Mouse (Mus musculus): ENCODE data around the gene Ppih. TPM values are rescaled to one million over a fixed set of nuclear protein-coding genes. Genes with fewer than 3 reads are reported as not detected.
A peak's percentile ranks its signal among the peaks of the same experiment; 100 is the strongest.

Gene Ppih
- 10 to 100 TPM in 2 of 4 experiments, 1 to 10 TPM in 2; 7.8 to 11.9 (median 9.5) TPM for total RNA-seq (2022)

DNA sequence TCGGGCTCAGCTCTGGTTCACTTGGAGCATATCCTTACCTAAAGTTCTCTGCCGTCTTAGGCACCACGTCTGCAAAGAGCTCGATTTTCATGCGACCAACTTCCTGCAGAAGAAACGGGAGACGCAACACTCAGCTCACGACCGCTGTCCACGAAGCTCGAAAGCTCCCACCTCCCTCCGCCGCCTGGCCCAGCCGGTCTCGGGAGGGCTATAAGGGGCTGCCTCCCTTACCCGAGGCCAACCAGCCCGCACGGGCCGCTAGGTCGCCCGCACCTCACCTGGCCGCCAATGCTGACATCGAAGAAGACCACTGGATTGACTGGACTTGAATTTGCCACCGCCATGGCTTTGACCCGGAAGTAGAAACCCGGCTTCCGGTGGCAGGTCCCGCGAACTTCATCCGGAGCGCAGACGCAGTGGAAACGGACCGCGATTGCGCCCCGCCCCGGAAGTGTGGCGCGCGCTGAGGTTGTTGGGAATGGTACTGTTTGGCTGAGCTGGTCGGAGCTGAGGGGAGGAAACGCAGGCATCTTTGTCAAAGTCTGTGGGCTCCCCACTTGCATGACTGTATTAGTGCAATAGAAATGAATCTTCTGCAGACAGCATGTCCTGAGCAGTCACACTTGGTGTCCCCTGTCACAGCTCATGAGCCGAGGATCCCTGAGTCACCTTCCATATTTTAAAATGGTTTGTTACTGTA is at the start of gene Ppih:
Ppih (minus strand) TSS at position 416 of the 700 bp plus-strand sequence.
- peak; percentile 96 for DNase-seq (ENCODE audit: low spot score)

DNA sequence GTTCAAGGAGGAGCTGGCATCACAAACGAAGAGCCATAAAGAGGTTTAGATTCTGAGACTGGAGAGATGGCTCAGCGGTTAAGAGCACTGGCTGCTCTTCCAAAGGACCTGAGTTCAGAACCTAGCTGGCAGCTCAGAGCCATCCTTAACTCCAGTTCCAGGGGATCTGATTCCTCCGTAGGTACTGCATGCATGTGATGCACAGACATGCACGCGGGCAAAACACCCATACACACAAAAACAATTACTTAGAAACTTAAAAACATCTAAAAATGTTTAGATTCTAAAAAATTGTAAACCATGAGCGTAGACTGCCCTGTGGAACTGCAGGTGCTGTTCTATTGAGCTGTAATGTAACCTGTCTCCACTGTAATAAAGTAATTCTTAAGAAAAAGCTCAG is 49.1 kb upstream of the Ppih start:
- no peak for DNase-seq (ENCODE audit: low spot score)

DNA sequence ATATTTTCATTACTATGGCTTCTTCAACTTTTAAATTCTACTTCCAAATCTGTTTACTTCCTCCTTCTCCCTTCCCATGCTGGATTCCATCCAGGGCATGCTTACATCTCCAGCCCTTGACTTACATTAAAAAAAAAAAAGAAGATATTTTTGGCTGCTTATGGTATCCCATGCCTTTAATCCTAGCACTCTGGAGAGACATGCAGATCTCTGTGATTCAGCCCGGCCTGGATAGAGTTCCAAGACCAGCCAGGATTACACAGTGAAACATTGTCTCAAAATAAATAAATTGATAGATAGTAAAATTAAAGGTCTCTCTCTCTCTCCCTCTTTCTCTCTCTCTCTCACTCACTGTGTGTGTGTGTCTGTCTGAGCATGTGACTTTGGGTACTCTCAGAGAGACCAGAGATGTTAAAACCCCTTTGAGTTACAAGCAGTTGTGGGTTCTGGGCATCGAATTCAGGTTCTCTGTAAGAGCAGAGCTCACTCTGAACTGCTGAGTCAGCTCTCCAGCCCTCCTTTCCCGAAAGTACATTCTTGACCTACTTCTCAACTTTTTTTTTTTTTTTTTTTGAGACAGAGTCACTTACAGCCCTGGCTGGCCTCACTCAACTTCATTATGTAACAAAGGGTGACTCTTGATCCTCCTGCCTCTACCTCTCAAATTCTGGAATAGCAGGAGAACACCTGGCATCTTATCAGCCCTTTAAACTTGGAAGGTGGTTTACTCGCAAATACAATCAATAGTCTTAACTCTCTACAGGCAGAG is 46.6 kb upstream of the Ppih start:
- no peak for DNase-seq (ENCODE audit: low spot score)

DNA sequence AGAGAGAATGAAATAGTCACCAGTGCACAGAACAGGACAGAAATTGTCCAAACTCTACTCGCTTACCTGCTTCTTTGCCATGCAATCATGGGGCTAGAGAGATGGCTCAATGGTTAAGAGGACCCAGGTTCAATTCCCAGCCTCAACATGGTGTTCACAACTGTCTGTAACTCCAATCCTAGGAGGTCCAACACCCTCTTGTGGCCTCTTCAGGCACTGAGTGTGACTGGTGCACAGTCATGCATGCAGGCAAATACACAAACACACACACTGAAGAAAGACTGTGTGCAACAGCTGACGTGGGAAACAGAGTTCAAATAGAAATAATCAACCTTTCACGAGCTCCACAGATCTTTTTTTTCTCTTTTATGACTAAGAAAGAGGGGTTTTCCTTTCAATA is 41.9 kb upstream of the Ppih start:
- no peak for DNase-seq (ENCODE audit: low spot score)

DNA sequence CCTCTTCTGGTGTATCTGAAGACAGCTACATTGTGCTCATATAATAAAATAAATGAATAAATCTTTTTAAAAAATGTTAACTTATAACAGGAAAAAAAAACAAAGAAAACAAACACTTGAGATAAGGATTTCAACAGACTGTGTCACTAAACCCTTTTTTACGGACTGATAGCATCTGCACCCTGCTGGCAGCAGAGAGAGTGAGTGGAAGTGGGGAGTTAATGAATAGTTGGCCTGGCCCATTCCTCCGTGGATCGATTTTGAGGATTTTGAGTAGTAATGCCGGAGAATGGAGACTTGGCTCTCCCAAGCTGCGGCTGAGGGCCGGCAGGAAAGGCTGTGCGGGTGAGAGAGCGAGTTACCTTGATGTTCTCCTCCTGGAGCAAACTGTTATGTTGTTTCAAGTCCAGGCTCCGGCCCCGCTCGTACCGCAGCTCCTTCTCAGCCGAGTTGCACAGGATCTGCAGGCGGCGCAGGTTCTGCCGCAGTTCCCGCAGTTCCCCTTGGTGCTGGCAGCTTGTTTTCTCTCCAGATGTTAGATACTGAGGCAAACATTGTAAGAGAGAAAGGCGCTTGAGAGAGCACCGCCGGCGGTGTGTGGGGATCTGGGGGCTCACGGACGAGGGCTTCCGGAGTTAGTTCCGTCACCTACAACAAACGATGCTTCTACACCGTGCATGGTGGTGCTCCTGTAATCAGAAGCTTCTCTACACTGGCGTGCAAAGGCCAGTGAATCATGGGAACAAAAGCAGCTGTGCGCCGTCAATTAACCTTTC is 39.0 kb upstream of the Ppih start:
- no peak for DNase-seq (ENCODE audit: low spot score)

DNA sequence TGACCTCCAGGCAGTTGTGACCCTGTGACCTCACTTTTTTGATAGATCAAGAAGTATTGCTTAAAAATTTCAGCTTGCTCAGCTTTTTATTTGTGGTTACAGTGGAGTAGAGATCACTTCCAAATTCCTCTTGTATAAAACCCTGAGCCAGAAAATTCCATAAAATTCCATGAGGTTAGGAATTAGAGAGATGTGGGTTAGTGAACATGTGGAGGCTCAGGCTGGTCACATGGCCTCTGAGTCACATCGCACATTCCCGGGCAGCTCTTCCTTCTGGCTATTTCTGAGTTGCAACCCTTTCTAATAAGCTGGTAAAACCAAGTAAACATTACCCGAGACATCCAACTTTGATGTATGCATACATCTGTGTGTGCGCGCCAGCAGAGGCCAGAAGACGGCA is 25.2 kb upstream of the Ppih start:
- no peak for DNase-seq (ENCODE audit: low spot score)

DNA sequence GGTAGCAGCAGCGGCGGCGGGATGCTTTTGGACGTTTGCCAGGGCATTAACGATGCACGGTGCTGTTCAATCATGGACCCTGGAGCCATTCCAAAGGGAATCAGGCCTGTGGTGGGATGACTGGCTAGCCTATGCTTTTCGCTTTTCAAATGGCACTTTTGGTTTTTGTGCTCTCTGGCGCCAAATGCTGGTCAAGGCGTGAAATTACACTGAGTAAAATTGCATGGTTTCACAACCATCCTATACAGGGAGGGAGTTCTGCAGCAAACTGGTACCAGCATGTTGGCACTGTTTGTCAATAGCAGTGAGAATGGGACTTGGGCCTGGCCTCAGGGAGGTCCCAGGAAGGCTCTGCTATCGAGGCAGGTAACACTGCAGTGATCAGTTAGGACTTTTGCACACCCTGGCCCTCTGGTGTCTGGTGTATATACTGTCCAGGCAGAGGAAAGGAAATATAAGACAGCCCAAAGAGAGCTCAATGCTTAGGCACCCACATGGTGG is 18.6 kb upstream of the Ppih start:
- peak; percentile 13 for DNase-seq (ENCODE audit: low spot score)

DNA sequence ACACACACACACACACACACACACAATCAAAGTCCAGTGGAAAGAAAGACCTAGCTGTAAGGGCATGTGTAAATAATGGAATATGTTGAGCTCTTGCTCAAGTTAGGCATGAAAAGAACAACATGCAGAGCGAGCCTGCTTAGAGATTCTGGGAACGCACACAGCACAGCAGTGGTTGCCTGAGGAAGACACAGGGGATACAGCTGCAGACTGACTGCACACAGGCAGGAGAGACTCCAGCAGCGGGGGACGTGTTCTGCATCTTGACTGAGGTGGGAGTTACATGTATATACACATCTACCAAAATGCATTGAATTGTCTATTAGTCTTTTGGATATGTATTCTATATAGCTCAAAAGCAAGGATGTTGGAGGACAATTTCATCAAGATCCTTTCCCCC is 18.1 kb upstream of the Ppih start:
- no peak for DNase-seq (ENCODE audit: low spot score)

DNA sequence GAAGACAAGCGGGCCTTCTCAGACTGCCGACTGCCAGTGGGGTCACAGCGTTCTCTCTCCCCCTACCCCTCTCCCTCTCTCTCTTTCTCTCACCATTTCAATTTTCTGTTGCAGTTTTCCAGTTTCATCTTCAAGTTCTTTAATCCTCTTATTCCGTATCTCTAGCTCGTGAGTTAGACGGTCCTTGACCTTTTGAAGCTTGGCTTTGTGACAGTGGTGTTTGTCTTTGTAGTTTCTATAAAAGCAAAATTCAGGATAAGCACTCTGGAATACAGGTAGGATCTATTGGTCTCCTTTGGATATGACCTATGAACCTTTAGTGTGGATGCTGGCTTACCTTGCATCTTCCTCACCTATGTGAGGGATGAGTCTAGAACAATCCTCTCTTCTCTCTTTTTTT is 13.1 kb upstream of the Ppih start:
- DNase-seq (ENCODE audit: low spot score) = no peak

DNA sequence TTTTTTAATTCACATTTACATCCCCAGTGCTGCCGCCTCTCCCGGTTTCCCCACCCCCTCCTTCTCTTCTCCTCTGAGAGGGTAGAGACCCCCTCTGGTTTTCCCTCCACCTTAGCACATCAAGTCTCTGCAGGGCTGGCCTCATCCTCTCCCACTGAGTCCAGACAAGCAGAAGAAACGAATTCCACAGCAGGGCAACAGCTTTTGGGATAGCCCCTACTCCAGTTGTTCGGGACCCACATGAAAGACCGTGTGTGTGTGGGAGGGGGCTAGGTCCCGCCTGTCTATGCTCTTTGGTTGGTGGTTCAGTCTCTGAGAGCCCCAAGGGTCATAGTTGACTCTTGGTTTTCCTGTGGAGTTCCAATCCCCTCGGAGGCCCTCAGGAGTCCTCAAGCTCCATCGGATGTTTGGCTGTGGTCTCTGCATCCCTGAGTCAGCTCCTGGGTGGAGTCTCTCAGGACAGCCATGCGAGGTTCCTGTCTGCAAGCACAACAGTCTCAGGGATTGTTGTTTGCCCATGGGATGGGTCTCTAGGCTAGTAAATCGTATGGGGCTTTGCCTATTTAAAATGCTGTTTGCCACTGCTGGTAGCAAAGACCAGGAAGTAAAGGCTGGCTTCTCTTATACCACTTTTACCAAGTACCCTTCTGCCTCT is 677 bp upstream of the Ppih start:
- DNase-seq (ENCODE audit: low spot score) = peak; percentile 5

DNA sequence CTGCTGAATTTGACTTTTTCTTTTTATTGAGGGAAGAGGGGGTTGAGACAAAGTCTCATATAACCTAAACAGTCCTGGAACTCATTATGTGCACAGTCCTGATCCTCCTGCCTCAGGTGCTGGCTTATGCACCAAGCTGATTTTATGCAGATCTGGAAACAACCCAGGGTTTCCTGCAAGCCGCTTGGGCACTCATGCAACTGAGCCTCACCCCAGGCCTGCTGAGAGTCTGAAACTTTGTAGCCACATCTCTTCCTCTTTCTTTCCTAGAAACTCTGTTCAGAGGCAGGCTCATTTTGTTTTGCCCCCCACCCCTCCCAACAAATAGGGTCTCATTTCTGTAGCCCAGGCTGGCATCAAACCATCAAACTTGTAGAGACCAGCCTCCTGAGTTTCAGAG is 6.6 kb downstream of the Ppih start:
- no peak for DNase-seq (ENCODE audit: low spot score)

DNA sequence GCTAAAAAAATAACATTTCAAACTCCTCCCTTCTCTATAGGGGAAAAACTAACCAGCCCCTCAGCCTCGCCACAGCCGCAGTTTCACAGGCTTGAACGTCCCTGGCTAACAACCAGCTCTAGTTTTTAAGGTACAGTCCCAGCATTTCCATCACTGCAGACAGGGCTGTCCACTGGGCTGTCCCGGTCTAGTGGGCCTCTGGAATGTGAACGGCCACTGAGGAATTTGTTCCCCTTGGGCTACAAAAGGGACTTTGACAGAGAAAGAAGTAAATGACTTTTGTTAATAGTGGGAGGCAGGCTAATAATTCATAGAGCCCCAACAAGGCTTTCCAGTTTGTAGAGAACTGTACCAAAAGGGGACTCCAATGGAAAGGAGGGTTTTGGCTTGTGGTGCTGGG is 14.9 kb downstream of the Ppih start:
- DNase-seq (ENCODE audit: low spot score) = no peak

DNA sequence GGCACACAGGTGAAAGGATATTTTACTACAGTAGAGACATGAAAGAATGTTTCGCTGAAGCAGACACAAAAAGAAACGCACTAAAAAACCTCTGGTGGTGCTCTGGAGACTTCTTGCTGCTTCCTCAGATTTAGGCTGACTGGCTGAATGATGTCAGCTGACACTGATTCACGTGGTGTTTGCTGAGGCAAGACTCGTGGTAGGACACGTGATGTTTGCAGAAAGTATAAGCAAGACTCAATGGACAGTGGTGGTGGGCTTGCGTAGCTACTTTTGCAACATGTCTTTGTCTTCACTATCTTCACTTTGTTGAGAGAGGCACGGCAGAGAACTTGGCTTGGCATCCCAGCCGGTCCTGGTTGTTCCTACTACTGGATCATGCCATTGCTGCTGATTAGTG is 17.1 kb downstream of the Ppih start:
- DNase-seq (ENCODE audit: low spot score) = no peak

DNA sequence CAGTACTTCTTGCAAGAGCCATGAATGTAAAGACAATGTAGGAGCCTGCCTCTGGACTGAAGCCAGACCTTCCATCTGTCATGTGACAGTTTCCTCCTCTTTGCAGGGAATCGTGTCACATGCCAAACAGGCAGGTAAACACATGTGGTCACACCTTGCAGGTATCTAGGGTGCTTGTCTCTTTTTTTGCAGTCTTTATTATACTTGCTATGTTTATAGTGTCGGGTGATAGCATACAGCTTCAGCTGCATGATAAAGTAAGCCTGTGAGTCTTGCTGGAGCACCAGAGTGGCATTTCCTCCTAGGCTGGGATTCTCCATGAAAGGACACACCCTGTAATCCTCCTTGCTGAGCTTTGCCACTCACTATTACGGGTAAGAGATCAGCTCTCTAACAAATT is 18.6 kb downstream of the Ppih start:
- DNase-seq (ENCODE audit: low spot score) = no peak

DNA sequence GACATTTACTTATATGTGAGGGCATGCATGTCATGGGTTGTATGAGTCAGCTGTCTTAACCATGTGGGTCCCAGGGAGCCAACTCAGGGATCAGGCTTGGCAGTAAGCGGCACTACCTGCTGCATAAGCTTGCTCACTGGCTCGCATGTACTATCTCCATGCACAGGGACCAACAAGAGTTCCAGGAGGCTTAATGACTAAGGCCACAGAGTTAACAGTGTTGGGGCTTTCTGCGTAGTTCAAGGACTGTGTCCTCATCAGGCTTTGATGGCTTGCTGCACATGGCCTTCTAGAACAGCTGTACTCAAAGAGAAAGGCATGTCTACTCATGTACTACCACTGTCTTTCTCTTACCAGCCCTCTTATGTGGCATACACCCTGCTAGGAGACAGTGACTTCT is 19.6 kb downstream of the Ppih start:
- DNase-seq (ENCODE audit: low spot score) = no peak

DNA sequence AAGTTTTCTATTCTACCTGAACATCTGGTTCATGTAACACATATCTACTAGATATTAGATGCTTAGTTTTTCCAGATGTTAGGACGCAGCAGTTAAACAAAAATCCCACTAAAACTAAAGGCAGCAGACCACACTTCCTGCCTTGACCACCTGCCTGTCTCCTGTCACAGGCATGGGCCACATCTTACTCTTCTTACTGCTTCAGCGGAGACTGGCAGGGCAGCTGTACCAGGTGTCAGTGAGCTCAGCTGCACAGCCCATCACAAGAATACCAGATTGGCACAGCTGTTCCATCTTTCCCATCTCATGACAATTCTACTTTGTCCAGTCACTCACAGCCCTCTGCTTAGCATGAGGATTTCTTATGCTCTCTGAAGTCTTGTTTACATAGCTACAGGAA is 23.0 kb downstream of the Ppih start:
- DNase-seq (ENCODE audit: low spot score) = no peak

DNA sequence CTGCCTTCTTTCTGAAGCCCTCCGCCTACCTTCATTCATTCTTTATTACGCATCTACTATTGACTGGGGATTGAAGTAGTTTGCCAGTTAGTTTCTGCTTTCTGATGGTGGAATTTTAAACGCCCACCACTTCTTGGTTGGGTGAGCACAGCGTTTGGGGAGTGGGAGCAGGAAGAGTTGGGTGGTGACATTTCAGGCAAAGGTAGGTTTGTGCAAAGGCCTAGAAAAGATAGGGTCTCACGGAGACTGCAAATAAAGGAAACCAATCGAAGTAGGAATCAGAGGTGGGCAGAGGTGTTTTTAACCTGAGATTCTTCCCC is 25.3 kb downstream of the Ppih start:
- DNase-seq (ENCODE audit: low spot score) = no peak

DNA sequence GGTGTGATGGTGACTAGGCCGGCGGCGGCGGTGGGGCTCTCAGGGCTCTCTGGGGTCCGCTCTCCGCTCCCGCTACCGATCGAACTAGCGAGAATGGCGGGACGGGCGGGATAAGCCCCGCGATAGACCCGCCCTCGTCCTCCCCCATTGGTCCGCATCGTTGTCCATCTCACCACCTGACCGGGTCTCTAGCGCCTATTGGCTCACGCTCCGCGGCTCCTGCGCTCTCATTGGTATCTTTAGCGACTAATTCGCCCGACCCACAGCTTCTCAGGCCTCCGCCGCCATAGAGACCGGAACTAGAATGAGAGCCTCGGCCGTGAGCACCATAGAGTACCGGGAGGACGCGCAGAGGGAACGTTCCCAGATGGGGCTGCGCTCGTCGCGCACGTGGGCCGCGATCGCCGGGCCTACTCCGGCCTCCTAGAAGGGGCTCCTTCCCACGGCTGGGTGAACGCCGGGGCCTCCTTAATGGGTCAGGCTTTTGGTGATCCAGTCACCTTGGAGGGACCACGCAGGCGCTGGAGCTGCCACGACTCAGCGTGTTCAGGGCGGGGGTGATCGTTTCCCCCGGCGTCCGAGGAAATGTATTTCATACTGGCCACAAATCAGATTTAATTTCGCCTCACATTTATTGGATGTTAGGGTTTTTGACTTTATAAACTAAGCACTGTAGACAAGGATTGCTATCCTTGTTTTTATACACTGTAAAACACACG is 25.8 kb downstream of the Ppih start, which contains the start of gene Ybx1:
Ybx1 (minus strand) TSS at position 190 of the 719 bp plus-strand sequence.
- DNase-seq (ENCODE audit: low spot score) = peak; percentile 100

DNA sequence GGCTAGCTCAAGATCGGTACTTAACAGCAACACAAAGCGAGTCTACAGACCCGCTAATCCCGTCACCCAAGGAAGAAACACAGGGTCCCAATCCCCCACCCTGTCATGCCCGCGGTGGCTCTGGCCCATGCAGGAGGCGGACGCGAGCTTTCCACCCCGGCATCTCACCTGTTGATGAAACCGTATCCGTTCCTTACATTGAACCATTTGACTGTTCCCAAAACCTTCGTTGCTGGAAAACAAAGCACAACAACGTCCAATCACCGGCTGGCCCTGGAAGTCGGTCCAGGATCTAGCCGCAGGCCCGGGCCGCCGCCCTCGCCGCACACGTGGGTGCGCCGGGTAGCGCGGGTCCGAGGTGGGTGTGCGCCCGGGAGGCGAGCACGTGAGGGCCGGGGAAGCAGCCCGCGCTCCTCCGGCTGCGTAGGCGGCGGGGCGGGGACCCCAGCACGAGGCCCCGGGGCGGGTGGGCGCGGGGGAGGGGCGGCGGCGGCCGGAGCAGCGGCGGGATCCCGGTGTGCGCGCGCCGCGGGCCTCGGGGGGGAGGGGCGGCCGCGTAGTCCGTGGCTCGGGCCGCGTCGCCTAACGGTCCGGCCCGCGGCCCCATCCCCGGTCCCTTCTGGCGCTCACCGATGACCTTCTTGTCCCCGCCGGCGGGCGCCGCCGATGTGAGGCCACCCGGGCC is 26.6 kb downstream of the Ppih start:
- no peak for DNase-seq (ENCODE audit: low spot score)

DNA sequence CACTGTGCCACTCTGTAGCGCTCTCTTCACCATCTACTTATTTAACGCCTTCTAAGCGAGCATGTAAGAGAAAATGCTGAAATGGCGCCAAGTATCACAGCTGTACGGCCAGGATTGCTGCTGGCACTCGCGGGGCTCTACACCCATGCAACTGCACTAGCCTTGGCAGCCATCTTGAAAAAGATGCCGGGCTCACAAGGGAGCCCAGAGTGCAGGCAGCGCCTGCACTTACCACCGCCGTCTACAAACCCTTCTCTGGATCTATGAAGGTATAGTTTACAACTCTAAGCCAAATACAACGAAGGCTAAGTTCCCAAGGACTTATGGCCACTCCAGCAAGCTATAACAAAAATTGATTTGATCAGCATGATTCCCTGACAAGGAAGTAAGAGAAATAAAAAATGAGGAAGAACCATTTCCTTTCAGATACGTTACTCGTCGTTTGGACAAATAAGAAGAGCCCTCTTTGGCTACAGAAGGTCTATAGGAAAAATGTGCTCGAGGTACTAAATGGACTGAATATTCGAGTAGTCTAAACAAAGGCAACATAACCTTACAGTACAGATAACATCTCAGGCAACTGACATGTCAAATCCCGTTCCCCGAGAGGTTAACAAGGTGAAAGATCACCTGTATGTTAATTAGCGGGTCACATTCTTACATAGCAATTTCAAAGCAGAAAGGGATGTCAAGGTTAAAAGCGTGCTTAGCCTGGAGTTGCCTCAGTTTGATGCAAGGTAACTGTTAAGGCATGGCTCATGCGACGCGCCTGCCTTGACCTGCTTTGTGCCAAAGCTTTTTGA is 27.4 kb downstream of the Ppih start:
- peak; percentile 48 for DNase-seq (ENCODE audit: low spot score)
